ENCODE assay signal across 9 mouse cellular contexts in genomic region chr6:88199718-88200692, GRCm38 (mm10). TPM values are rescaled to one million over a fixed set of nuclear protein-coding genes. Genes with fewer than 3 reads are reported as not detected.
DNase-seq lines count a peak whose midpoint lies in the region; ATAC-seq and TF ChIP-seq lines count a peak whose summit lies in the region.
"Had no signal": no experiment of that assay in that cellular context is flagged by ENCODE, and none has a peak within 500 bp of the region (broad histone marks: within the 10 kb centered on the region; RNA-seq: fewer than 3 reads in every experiment).

No protein-coding gene starts in this region.

- H3K9me3 ChIP-seq in G1E (replicated peaks): no peaks in the 10 kb centered on the region
- H3K9me3 ChIP-seq in heart, embryonic 15.5 days (replicated peaks): no peaks in the 10 kb centered on the region
- H3K9me3 ChIP-seq in liver, embryonic 15.5 days (replicated peaks): no peaks in the 10 kb centered on the region

- peaks cover 62% of the 10 kb centered on the region for H3K4me1 ChIP-seq in G1E (ENCODE audit: insufficient read depth, low read depth, low read length)
- peaks cover 52% of the 10 kb centered on the region for H3K4me1 ChIP-seq in heart, embryonic 15.5 days (replicated peaks)
- H3K4me1 ChIP-seq in liver, embryonic 15.5 days (replicated peaks): peaks cover 53% of the 10 kb centered on the region

- peak overlapping the region; percentile 56 for H3K4me3 ChIP-seq in C2C12 (ENCODE audit: insufficient read depth, poor library complexity, severe bottlenecking)
- peak overlapping the region; percentile 99 for H3K4me3 ChIP-seq in G1E (ENCODE audit: low read depth, low read length)
- peak overlapping the region; percentile 60 for H3K4me3 ChIP-seq in heart, embryonic 15.5 days
- H3K4me3 ChIP-seq in liver, embryonic 15.5 days (replicated peaks): peak overlapping the region; percentile 52

- intact Hi-C loops in left cerebral cortex, postnatal 36 days (cut with DNase I): no loop called here

- peak overlapping the region; percentile 56; the same call in 1 of the 2 replicates for H3K9ac ChIP-seq in heart, embryonic 15.5 days
- no peak overlapping the region for H3K9ac ChIP-seq in liver, embryonic 15.5 days

- peak overlapping the region; percentile 63 for H3ac ChIP-seq in C2C12 (ENCODE audit: control insufficient read depth, insufficient read length, low read depth)

- peak overlapping the region; percentile 83 for H3K4me2 ChIP-seq in heart, embryonic 15.5 days
- peak overlapping the region; percentile 75 for H3K4me2 ChIP-seq in liver, embryonic 15.5 days

- H3K36me3 ChIP-seq in C2C12 (ENCODE audit: control insufficient read depth, insufficient read depth) (peaks cover 22% of the 10 kb centered on the region), G1E (replicated peaks) (peaks cover 74% of the 10 kb centered on the region)
- no peaks in the 10 kb centered on the region for H3K36me3 ChIP-seq in heart, embryonic 15.5 days
- H3K36me3 ChIP-seq in liver, embryonic 15.5 days (replicated peaks): no peaks in the 10 kb centered on the region

- peak; percentile 22 for DNase-seq in G1E (ENCODE audit: low spot score)
- no peak for DNase-seq in ovary, adult 18-20 months (ENCODE audit: low spot score)
- no peak for DNase-seq in layer of hippocampus, adult 18-20 months (ENCODE audit: low spot score in 2 of 2)
- DNase-seq in spleen, postnatal 14 days (ENCODE audit: low spot score in 2 of 2): no peak
- DNase-seq in left cerebral cortex, postnatal 36 days (ENCODE audit: low spot score in 2 of 2): no peak

- H3K27ac ChIP-seq in heart, embryonic 15.5 days: no peak overlapping the region
- no peak overlapping the region for H3K27ac ChIP-seq in liver, embryonic 15.5 days (replicated peaks)
- H3K27ac ChIP-seq: macrophage had no signal

- peaks cover 36% of the 10 kb centered on the region for H3K79me2 ChIP-seq in C2C12 (ENCODE audit: control insufficient read depth, insufficient read depth)

- 10% methylated on average over 50 of the region's 50 CpGs for WGBS in heart, embryonic 15.5 days
- 15% methylated on average over 50 of the region's 50 CpGs for WGBS in liver, embryonic 15.5 days (ENCODE audit: insufficient replicate concordance)

- TF ChIP-seq CTCF in C2C12 (IDR thresholded peaks at IDR 0.05; ENCODE audit: control insufficient read depth, insufficient read depth, insufficient read length) (no peak), G1E (IDR thresholded peaks at IDR 0.05; ENCODE audit: low read depth, low read length) (no peak)

- H3K79me3 ChIP-seq in C2C12 (ENCODE audit: low read depth): peaks cover 15% of the 10 kb centered on the region

- H3K27me3 ChIP-seq in C2C12 (ENCODE audit: control insufficient read depth, insufficient read depth, insufficient read length): no peaks in the 10 kb centered on the region
- H3K27me3 ChIP-seq in G1E (ENCODE audit: insufficient read depth, low read length): no peaks in the 10 kb centered on the region
- H3K27me3 ChIP-seq in heart, embryonic 15.5 days: peaks cover 98% of the 10 kb centered on the region
- H3K27me3 ChIP-seq in liver, embryonic 15.5 days: peaks cover 99% of the 10 kb centered on the region

- ATAC-seq in G1E (ENCODE audit: extremely low read depth, insufficient number of reproducible peaks, low FRiP score, poor library complexity, severe bottlenecking): no peak
- ATAC-seq in heart, embryonic 15.5 days (replicated peaks; ENCODE audit: insufficient number of reproducible peaks, insufficient read depth, low FRiP score, low read depth): no peak
- no peak for ATAC-seq in liver, embryonic 15.5 days (ENCODE audit: insufficient read depth)

TF ChIP-seq in C2C12, 6 proteins besides CTCF, POLR2A, EP300 and RAD21:
- TF ChIP-seq MYOD1 (IDR thresholded peaks at IDR 0.05; ENCODE audit: control insufficient read depth, insufficient read length, low read depth) (no peak), MYOG (IDR thresholded peaks at IDR 0.05; ENCODE audit: control insufficient read depth, extremely low read depth, insufficient read length) (no peak), FOSL1 (IDR thresholded peaks at IDR 0.05; ENCODE audit: insufficient read depth, low read length, poor library complexity, severe bottlenecking) (no peak), MAX (IDR thresholded peaks at IDR 0.05) (no peak), CEBPB (IDR thresholded peaks at IDR 0.05; ENCODE audit: low read depth) (no peak), USF1 (IDR thresholded peaks at IDR 0.05; ENCODE audit: low read depth) (no peak)

RNA-seq across cellular contexts. Expression of gene Gata2, which starts 6.3 kb away (rescaled TPM):
- 45.8 TPM for polyA plus RNA-seq in C2C12 (2012; fragmentation: generic; extraction: Trizol)
- total RNA-seq in G1E (2014; fragmentation: Nextera tagmentation): 264 and 265 TPM in 2 replicates
- total RNA-seq in G1E (2017): 127 and 145 TPM in 2 replicates
- 1,748 and 2,211 TPM in 2 replicates for polyA plus RNA-seq in G1E (2012)
- 14.0 and 20.4 TPM in 2 replicates for polyA plus RNA-seq in heart, embryonic 15.5 days (2015; fragmentation: Nextera tagmentation; extraction: Ambion mirVana)
- polyA plus RNA-seq in liver, embryonic 15.5 days (2015; fragmentation: Nextera tagmentation; extraction: Ambion mirVana): 3.5 and 5.2 TPM in 2 replicates
- total RNA-seq in layer of hippocampus, adult 18-20 months (2021): 1 to 10 TPM; 5.0 to 5.9 TPM
- 1 to 10 TPM; 5.4 to 6.6 TPM for total RNA-seq in left cerebral cortex, postnatal 36 days (2021)

RNA-seq across cellular contexts. Expression of gene Dnajb8, which starts 22.1 kb away (rescaled TPM):
- polyA plus RNA-seq in C2C12 (2012; fragmentation: generic; extraction: Trizol): not detected
- not detected in 2 replicates for total RNA-seq in G1E (2014; fragmentation: Nextera tagmentation)
- total RNA-seq in G1E (2017): 0.11 TPM in 1 of 2 replicates, not detected in the other
- not detected in 2 replicates for polyA plus RNA-seq in G1E (2012)
- polyA plus RNA-seq in heart, embryonic 15.5 days (2015; fragmentation: Nextera tagmentation; extraction: Ambion mirVana): not detected in 2 replicates
- polyA plus RNA-seq in liver, embryonic 15.5 days (2015; fragmentation: Nextera tagmentation; extraction: Ambion mirVana): not detected in 2 replicates
- not detected for total RNA-seq in layer of hippocampus, adult 18-20 months (2021)
- total RNA-seq in left cerebral cortex, postnatal 36 days (2021): not detected
- polyA plus RNA-seq: macrophage had no signal

Comparison
In these comparisons a context has a peak if more than half of its experiments do, and no peak if none do; other contexts are left out.
1. RNA of gene Gata2, which starts 6.3 kb away (polyA plus RNA-seq): 1,748 to 2,211 TPM in G1E; 45.8 TPM in C2C12 (single experiment), 14.0 to 20.4 TPM in heart, embryonic 15.5 days and 3.5 to 5.2 TPM in liver, embryonic 15.5 days; every median in the first group is over 10 times any median in the second.
2. Peak in every context shown above with its lines, with median percentiles within 50 percentile points of each other: H3K4me3 ChIP-seq.